Mouse (Mus musculus): ENCODE data around the gene Rfxap.
"Not testable (repeated sequence)": the region's sequence is repeated elsewhere in the genome, so short reads cannot be mapped to it uniquely, and the experiment has no call there.

Gene Rfxap

GRCm38 (mm10) chr3:54766034-54766433 lies 41.6 kb downstream of the Rfxap start:
- DNase-seq: no peak

DNA sequence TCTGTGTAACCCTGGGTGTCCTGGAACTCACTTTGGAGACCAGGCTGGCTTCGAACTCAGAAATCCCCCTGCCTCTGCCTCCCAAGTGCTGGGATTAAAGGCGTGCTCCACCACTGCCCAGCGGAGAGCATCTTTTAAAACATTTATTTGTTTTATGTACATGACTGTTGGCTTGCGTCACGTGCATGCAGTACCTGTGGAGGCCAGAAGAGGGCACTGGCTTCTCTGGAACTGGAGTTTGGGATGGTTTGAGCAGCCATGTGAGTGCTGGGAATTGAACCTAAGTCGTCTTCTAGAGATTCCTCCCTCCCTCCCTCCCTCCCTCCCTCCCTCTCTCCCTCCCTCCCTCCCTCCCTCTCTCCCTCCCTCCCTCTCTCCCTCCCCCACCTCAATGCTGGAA lies 42.1 kb downstream of the Rfxap start:
- DNase-seq: not testable (repeated sequence)

- peak; percentile 9 for DNase-seq
Measured at GRCm38 (mm10) chr3:54764418-54764817, 43.2 kb downstream of the Rfxap start.

- DNase-seq: no peak
Measured at GRCm38 (mm10) chr3:54761258-54761657, 46.3 kb downstream of the Rfxap start.

- no peak for DNase-seq
Measured at GRCm38 (mm10) chr3:54760321-54761115, 47.1 kb downstream of the Rfxap start.

GRCm38 (mm10) chr3:54759211-54759610 lies 48.4 kb downstream of the Rfxap start:
- no peak for DNase-seq

- DNase-seq: no peak
Measured at GRCm38 (mm10) chr3:54757446-54757845, 50.1 kb downstream of the Rfxap start.

DNA sequence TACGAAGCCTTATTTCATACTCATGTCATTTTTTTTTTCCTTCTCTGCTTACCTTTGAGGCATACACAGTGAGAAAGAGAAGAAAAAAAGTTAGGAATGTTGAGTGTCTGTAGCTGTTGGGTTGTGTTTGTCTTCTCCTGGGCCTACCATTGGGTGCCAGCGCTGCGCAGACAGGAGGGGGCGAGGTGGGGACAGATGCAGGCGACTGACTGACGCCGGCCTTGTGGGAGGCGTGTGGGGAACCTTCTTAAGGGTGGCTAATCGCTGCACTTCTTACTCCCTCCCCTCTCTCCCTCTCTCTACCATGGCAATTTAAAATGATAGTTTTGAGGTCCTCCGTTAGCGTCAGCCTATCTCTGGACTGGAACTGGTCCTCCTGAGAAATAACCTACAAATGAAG lies 51.5 kb downstream of the Rfxap start:
- no peak for DNase-seq

GRCm38 (mm10) chr3:54755145-54756041 lies 52.2 kb downstream of the Rfxap start, which contains the start of gene Smad9:
Gene Smad9 (plus strand): TSS chr3:54755582.
- peak; percentile 64 for DNase-seq

- no peak for DNase-seq
Measured at GRCm38 (mm10) chr3:54753411-54753810, 54.2 kb downstream of the Rfxap start.
